Mouse (Mus musculus) ovary, adult 18-20 months (tissue): ENCODE measurements around the gene Dnajc2.
"Not testable (repeated sequence)": the region's sequence is repeated elsewhere in the genome, so short reads cannot be mapped to it uniquely, and the experiment has no call there.

Experiments
- DNase-seq: peaks from one replicate; pipeline ENCODE4 v3.0.0; 2022; ENCODE audit warnings: low spot score, mixed read lengths

Dnajc2 gene

GRCm38 (mm10) chr5:21739881-21740280, 45.2 kb downstream of the Dnajc2 start:
- no peak for DNase-seq

GRCm38 (mm10) chr5:21739120-21739519, 45.9 kb downstream of the Dnajc2 start:
- DNase-seq: no peak

DNA sequence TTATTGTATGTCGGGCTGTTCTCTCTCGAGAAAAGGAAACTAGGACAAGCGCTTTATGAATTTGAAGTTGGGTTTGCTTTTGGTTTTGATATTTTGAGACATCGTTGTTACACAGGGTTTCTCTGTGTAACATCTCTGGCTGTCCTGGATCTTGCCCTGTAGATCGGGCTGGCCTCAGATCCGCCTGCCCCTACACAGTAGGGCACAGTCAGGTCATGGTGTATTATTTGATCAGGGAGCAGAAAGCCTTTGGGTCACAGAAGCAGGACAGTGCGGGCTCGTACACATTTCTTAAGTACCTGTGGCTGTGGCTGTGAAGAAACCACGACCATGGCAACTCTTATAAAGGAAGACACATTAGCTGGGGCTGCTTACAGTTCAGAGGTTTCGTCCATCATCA, 47.4 kb downstream of the Dnajc2 start:
- DNase-seq: no peak

GRCm38 (mm10) chr5:21736956-21737585, 48.0 kb downstream of the Dnajc2 start, which contains the start of gene Pmpcb:
Pmpcb (plus strand) TSS chr5:21737141.
- peak; percentile 65 for DNase-seq

DNA sequence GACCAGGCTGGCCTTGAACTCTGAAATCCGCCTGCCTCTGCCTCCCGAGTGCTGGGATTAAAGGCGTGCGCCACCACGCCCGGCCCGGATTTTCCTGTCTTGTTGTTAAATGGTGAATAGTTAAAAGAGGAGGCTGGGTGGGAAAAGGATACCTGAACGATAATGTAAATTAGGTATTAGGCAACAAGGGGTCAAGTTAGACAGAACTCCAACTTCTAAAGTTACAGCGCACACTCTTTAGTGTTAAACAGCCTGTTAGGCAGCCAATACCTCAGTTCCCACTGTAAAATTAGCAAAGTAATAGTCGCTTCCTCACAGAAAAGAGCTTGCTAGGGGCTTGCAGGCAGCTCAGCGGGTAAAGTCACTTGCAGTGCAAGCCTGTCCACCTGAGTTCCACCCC, 49.0 kb downstream of the Dnajc2 start:
- no peak for DNase-seq

GRCm38 (mm10) chr5:21735584-21735983, 49.5 kb downstream of the Dnajc2 start:
- peak; percentile 50 for DNase-seq

- no peak for DNase-seq
These were observed 50.0 kb downstream of the Dnajc2 start for GRCm38 (mm10) chr5:21735100-21735499.

GRCm38 (mm10) chr5:21732930-21733329, 52.1 kb downstream of the Dnajc2 start:
- peak; percentile 72 for DNase-seq

DNA sequence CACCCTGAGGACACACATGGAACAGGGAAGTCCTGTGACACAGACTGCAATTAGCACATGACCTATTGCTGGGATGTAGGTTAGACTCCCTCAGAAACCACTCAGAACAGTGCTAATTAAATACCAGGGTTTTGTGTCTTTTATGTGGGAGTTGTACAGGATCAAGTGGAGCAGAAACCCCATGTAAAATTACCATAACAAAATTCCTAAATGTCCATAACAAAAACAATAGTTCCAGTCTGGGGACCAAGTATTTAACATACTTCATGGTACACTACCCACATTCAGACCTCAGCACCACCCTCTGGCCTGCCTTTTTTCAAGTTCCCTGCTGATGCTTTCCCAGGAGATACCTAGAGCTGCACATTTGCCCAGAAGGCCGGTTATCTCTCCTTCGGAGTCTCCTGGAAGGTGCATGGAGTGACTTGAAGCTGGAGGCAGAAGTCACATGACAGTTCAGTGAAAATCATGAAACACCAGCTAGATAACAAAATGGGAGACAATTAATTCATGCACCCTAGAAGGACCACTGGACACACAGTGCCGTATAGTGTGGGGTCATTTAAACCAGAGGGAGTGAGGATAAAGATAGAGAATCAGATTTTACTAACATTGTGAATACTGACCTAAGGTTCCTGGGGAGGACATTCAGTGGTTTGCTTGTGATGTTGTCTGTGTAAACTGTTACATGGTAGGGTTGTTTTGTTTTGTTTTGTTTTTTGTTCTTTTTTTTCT, 52.7 kb downstream of the Dnajc2 start:
- no peak for DNase-seq

DNA sequence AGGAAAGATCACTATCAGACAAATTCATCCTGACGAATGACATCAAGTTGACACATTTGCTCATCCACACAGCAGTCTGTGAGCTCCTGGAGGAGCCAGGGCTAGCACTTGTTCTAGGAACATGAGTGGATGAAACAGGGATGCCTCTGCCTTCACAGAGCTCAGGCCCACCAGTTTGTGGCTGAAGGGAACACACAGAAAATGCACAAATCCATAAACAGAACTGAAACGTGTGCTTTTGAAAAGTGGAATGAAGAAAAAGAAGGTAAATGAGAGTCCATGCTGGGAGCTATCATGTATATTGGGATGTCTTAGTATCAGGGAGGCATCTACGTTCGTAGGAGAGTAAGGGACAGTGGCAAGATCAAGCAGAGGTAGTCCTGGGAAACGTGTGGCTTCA, 55.9 kb downstream of the Dnajc2 start:
- DNase-seq: no peak

DNA sequence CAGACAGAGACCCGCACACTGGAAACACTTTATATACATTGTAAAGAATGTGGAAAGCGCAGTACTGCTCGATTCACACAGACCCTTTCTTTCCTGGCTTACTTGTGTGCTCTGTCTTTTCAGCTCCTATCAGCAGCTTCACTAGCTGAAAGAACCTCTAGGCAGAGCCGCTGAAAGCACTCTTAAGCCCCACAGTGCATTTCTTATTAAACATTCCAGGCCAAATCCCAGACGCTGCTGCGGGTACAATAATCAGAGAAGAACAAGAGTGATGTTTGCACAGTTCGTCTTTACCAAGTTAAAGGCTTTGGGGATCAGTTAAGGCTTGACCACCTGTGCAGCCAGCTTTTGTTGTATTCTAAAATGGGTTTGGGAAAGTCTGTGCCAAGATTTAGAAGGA, 60.2 kb downstream of the Dnajc2 start:
- no peak for DNase-seq

GRCm38 (mm10) chr5:21724427-21724826, 60.6 kb downstream of the Dnajc2 start:
- DNase-seq: no peak

GRCm38 (mm10) chr5:21719209-21719608, 65.8 kb downstream of the Dnajc2 start:
- no peak for DNase-seq

GRCm38 (mm10) chr5:21718546-21718945, 66.5 kb downstream of the Dnajc2 start:
- DNase-seq: no peak

DNA sequence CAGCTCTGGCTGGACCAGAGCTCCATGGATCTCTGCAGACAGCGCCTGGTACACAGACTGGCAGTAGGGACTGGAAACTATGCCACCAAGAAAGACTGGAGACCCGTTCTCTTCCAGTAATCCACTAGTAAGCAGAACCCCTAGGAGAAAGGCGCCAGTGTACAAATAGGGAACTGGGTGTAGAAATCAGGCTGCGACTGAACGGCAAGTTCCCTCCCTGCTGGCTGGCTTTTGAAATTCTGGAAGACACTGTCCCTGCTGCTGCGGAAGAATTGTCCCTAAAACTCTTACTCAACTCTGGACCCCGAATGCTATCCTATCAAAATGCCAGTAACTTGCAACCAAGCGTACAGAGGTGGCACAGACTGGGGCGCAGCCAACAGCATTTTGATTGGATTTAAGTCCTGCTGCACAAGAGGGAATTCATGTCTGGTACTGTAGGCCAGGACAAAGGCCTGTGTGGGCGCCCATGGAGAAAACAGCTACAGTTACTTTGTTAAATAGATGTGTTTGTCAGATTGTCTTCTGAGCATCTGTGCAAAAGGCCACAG, 67.8 kb downstream of the Dnajc2 start:
- no peak for DNase-seq

- no peak for DNase-seq
These were observed 70.6 kb downstream of the Dnajc2 start for GRCm38 (mm10) chr5:21714447-21714846.

DNA sequence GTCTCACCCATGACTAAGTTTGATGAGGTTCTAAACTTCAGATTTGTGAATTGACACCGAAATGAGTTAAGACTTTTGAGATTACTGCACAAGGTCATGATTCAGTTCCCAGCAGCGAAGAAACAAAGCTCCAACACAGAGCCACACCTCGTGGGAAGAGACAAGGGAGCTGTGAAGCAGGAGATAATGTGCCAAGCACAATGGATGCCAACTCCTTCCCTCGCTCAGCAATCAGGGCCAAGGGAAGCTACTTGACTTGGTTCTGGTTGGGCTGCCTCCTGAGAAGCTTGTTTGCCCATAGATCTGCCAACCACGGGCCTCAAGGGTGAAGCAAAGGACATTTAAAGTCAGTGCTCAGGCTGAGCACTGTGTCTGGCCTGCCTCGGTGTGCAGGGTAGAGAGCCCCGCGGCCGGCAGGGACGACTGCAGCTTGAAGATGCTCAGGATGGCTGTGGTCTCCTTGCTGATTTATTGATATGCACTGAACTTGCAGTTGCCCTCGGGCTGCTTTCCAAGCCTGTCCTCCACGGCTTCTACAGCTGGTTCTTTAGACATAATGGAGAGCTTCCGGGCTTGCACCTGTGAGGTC, 72.8 kb downstream of the Dnajc2 start:
- DNase-seq: peak; percentile 33

GRCm38 (mm10) chr5:21708011-21708410, 77.0 kb downstream of the Dnajc2 start:
- DNase-seq: not testable (repeated sequence)
